In the genomic region with DNA sequence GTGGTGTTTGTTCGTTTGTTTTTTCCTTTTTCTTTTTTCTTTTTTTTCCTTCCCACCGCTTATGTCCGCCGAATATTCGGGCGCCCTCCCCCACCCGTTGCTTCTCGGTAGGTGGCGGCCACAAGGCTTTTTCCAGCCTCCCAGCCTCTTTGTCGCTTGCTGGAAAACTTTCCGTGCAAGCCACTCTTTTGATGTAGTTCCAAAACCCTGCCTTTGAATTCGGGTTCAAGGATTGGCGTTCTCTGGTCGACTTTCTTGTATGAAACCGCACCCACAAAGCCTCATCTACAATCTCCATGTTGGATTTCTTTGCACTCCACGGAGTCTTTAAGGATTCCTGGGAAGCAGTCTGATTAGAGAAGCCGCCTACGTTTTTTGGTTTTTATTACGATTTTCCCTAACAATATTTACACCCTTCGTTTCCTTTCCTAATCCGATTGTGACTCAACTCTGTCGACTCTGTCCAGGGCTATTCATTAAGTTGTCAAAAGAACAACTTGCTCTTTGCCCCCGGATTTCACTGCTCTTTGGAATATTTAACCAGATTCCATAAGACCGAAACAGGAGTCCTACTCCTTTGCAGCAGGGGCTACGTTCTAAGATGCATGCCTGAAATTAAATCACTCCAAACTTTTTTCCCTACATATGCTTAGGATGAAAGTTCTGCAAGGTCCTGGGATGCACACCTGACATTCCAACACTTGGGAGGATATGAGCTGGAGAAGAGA, we compare ENCODE assay signal across 8 mouse cellular contexts. TPM values are rescaled to one million over a fixed set of nuclear protein-coding genes. Genes with fewer than 3 reads are reported as not detected.
DNase-seq lines count a peak whose midpoint lies in the region; ATAC-seq lines count a peak whose summit lies in the region.

No protein-coding gene starts in this region.

- no peaks in the 10 kb centered on the region for H3K27me3 ChIP-seq in intestine, embryonic 15.5 days (replicated peaks)
- H3K27me3 ChIP-seq in stomach, embryonic 15.5 days (replicated peaks): no peaks in the 10 kb centered on the region

- peak; percentile 43 for DNase-seq in layer of hippocampus, adult 11-12 months (ENCODE audit: low spot score)
- no peak for DNase-seq in layer of hippocampus, adult 9-10 months (ENCODE audit: low spot score)
- DNase-seq in embryo, embryonic 10 days (ENCODE audit: low spot score): peak; percentile 64
- peak; percentile 67 for DNase-seq in gonadal fat pad, adult 2 months (ENCODE audit: low read depth)
- DNase-seq in left cerebral cortex, postnatal 25 days (ENCODE audit: low spot score in 2 of 2): peak; percentile 54 to 66
- DNase-seq in mesoderm, embryonic 11.5 days (ENCODE audit: low read depth, low spot score): peak; percentile 49

- ATAC-seq in intestine, embryonic 15.5 days: no peak
- no peak for ATAC-seq in stomach, embryonic 15.5 days (ENCODE audit: insufficient read depth, low FRiP score, low read depth)

- peak overlapping the region; percentile 98 for H3K27ac ChIP-seq in intestine, embryonic 15.5 days
- H3K27ac ChIP-seq in stomach, embryonic 15.5 days: peak overlapping the region; percentile 99

- peaks cover 17% of the 10 kb centered on the region; the same call in 1 of the 2 replicates for H3K4me1 ChIP-seq in intestine, embryonic 15.5 days (replicated peaks)
- peaks cover 14% of the 10 kb centered on the region for H3K4me1 ChIP-seq in stomach, embryonic 15.5 days

- no peaks in the 10 kb centered on the region for H3K36me3 ChIP-seq in intestine, embryonic 15.5 days
- peaks cover 6% of the 10 kb centered on the region for H3K36me3 ChIP-seq in stomach, embryonic 15.5 days

- intact Hi-C loops in left cerebral cortex, postnatal 25 days (cut with DNase I): loop anchor here (2.0 kb wide), 1 partner anchor 31 kb away; no protein-coding TSS in a partner anchor

- peak overlapping the region; percentile 64 for H3K4me3 ChIP-seq in intestine, embryonic 15.5 days (replicated peaks)
- peak overlapping the region; percentile 85 for H3K4me3 ChIP-seq in stomach, embryonic 15.5 days (replicated peaks)

- 1% methylated on average over 25 of the region's 25 CpGs for WGBS in intestine, embryonic 15.5 days
- 1% methylated on average over 25 of the region's 25 CpGs for WGBS in stomach, embryonic 15.5 days

- H3K9ac ChIP-seq in intestine, embryonic 15.5 days: peak overlapping the region; percentile 64
- H3K9ac ChIP-seq in stomach, embryonic 15.5 days: no peak overlapping the region

- peak overlapping the region; percentile 76 for H3K4me2 ChIP-seq in intestine, embryonic 15.5 days (replicated peaks)
- H3K4me2 ChIP-seq in stomach, embryonic 15.5 days: peak overlapping the region; percentile 82

- no peaks in the 10 kb centered on the region for H3K9me3 ChIP-seq in intestine, embryonic 15.5 days
- no peaks in the 10 kb centered on the region for H3K9me3 ChIP-seq in stomach, embryonic 15.5 days

RNA-seq across cellular contexts. Expression of gene Gtf2i, which starts 1.2 kb away (rescaled TPM):
- polyA plus RNA-seq in gonadal fat pad, adult 2 months (2012; rRNA removed): 54.7 and 90.1 TPM in 2 replicates
- polyA plus RNA-seq in intestine, embryonic 15.5 days (2015; fragmentation: Nextera tagmentation; extraction: Ambion mirVana): 125 and 137 TPM in 2 replicates
- total RNA-seq in left cerebral cortex, postnatal 25 days (2021): 100 to 1,000 TPM; 213 to 217 TPM
- polyA plus RNA-seq in stomach, embryonic 15.5 days (2015; fragmentation: Nextera tagmentation; extraction: Ambion mirVana): 154 and 163 TPM in 2 replicates
